Mouse (Mus musculus) kidney, adult 2 months (tissue): ENCODE data around the gene 1700003E16Rik.

Experiments
- CTCF ChIP-seq: fragments of 200-500 bp; conservative IDR thresholded peaks from 2 replicates; pipeline ENCODE4 v1.5.1; 2011; ENCODE audit warnings: low read depth, mild to moderate bottlenecking, control low read depth, low read length, moderate library complexity, mixed read lengths; ENCODE audit not compliant: insufficient read depth, insufficient read length
- POLR2A ChIP-seq: fragments of 200-500 bp; IDR thresholded peaks from one replicate; pipeline ENCODE4 v1.6.1; 2011; ENCODE audit warnings: low read depth, low read length, control low read depth

GRCm38 (mm10) chr6:83165607-83166242 is 9.5 kb downstream of the 1700003E16Rik start, which contains the start of gene Dctn1:
- TF ChIP-seq CTCF (peak; percentile 74), POLR2A (no peak)
